Mouse (Mus musculus) intestine, embryonic 15.5 days (tissue): ENCODE data around the gene Tpm1. TPM values are rescaled to one million over a fixed set of nuclear protein-coding genes. Genes with fewer than 3 reads are reported as not detected.
A peak's percentile ranks its signal among the peaks of the same experiment; 100 is the strongest.

Experiments used
- ATAC-seq: fragments of 200-750 bp; cut with Nextera tagmentation; 2 replicates; pipeline ENCODE4 v1.8.0; 2017; ENCODE audit warnings: moderate TSS enrichment, moderate library complexity
- H3K27ac ChIP-seq: fragments of 300-500 bp; sonication (generic); 2 replicates; pipeline ENCODE4 v1.5.1; 2015; ENCODE audit warnings: mild to moderate bottlenecking, inconsistent platforms
- H3K27me3 ChIP-seq: fragments of 300-500 bp; sonication (generic); replicated peaks from 2 replicates; pipeline ENCODE4 v1.6.1; 2015; ENCODE audit warnings: inconsistent platforms
- H3K36me3 ChIP-seq: fragments of 300-500 bp; sonication (generic); 2 replicates; pipeline ENCODE4 v1.6.1; 2015; ENCODE audit warnings: inconsistent platforms
- H3K4me1 ChIP-seq: fragments of 300-500 bp; sonication (generic); replicated peaks from 2 replicates; pipeline ENCODE4 v1.6.1; 2015; ENCODE audit warnings: inconsistent platforms
- H3K4me2 ChIP-seq: fragments of 300-500 bp; sonication (generic); replicated peaks from 2 replicates; pipeline ENCODE4 v1.6.1; 2015; ENCODE audit warnings: mild to moderate bottlenecking, inconsistent platforms
- H3K4me3 ChIP-seq: fragments of 300-500 bp; sonication (generic); replicated peaks from 2 replicates; pipeline ENCODE4 v1.5.1; 2015; ENCODE audit warnings: inconsistent platforms
- H3K9ac ChIP-seq: fragments of 300-500 bp; sonication (generic); 2 replicates; pipeline ENCODE4 v1.6.1; 2015; ENCODE audit warnings: inconsistent platforms
- H3K9me3 ChIP-seq: fragments of 300-500 bp; sonication (generic); 2 replicates; pipeline ENCODE4 v1.6.1; 2016; ENCODE audit warnings: inconsistent platforms
- WGBS: fragments of 180-500 bp; shearing (Covaris S2); methylation state at CpG from one replicate; pipeline ENCODE4 v1.1.7; 2015; 5-methylcytosine and 5-hydroxymethylcytosine counted together
- polyA plus RNA-seq: library from polyadenylated mRNA; unstranded; fragments of >200 nt; fragmentation: Nextera tagmentation; extraction: Ambion mirVana; gene quantifications from 2 replicates; pipeline ENCODE4 v1.2.1, GENCODE M21; 2015

Tpm1 gene
- 994 and 1,099 TPM in 2 replicates for polyA plus RNA-seq

DNA sequence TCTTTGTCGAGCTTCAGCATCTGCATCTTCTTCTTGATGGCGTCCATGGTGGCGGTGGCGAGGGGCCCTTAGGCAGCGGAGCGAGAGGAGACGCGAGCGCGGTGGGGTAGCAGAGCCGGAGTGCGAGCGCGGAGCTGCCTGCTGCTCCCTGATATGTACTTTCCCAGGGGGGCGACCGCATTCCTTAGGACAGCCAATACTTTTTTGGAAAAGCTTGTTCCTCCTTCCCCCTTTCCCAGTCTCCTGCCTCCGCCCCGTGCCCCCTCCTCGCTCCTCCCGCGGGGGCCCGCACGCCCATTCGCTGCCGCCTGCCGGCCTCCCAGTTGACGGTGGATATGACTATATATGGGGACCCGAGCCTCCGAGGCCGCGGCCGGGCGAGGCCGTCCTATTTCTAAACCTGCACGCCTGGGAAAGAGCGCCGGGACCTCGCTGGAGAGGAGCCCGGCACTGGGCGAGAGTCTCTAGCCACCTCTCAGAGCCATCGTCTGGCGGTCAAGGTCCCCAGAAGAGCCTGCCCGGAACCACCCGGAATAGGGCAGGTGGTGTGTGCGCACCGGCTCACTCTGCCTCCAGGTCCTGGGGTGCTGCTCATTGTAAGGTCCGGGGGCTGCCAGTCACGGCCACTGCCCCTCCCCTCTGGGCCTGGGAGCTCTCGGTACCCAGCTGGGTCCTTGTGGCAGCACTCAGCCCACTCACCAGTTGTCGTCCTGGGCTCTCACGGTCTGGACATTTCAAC is at the start of gene Tpm1:
TSS of gene Tpm1 (minus strand) at position 321 of the 739 bp plus-strand sequence.
- Histone ChIP-seq H3K9ac (peak within 1 kb of the TSS; percentile 74), H3K27me3 (no peaks in the 10 kb centered on the region), H3K4me1 (peaks cover 26% of the 10 kb centered on the region), H3K4me3 (peak within 1 kb of the TSS; percentile 62), H3K27ac (peak within 1 kb of the TSS; percentile 95), H3K36me3 (no peaks in the 10 kb centered on the region), H3K4me2 (peak within 1 kb of the TSS; percentile 90), H3K9me3 (no peaks in the 10 kb centered on the region)
- peak; percentile 88 for ATAC-seq
- WGBS = under 1% methylated on average over 51 of the region's 51 CpGs

DNA sequence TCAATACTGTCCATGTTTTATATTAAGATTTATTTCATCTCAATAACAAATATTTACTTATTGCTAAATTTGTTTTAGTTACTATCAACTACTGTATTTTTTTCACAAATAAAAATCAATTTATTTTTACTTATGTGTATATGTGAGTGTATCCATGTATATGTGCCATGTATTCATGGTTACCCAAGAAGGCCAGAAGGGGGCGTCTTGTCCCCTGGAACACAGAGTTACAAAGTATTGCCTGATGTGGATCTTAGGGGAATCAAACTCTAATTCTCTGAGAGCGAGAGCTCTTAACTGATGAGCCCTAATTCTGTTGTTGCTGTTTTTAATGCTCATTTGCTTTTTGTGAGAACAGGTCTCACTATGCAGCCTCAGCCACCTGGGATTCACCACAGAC is 45.2 kb upstream of the Tpm1 start:
- Histone ChIP-seq H3K4me1 (peaks cover 28% of the 10 kb centered on the region), H3K27ac (no peak overlapping the region), H3K9ac (no peak overlapping the region), H3K9me3 (no peaks in the 10 kb centered on the region), H3K27me3 (no peaks in the 10 kb centered on the region), H3K4me2 (no peak overlapping the region), H3K4me3 (no peak overlapping the region), H3K36me3 (no peaks in the 10 kb centered on the region)
- ATAC-seq = no peak
- 90% methylated on average over 2 of the region's 2 CpGs for WGBS

DNA sequence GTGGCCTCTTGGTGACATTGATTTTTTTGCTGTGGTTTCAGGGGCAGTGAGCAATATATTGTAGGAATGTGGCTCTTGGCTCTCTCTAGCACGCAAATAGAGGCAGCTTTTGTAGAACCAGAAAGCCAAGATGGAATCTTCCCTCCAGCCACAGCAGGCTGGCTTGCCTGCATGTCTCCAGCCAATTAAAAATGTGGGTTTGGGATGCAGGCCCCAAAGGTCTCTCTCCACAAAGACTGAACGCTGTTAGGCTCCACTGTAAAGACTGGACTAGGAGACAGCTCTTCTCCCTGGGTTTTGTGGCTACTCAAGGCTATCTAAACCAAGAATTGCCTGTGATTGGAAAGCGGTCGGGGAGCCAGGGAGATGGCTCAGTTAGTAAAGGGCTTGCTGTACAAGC is 43.0 kb upstream of the Tpm1 start:
- H3K36me3 ChIP-seq = no peaks in the 10 kb centered on the region
- H3K4me3 ChIP-seq = no peak overlapping the region
- no peak overlapping the region for H3K9ac ChIP-seq
- no peak for ATAC-seq
- H3K4me2 ChIP-seq = no peak overlapping the region
- H3K27me3 ChIP-seq = no peaks in the 10 kb centered on the region
- H3K4me1 ChIP-seq = peaks cover 21% of the 10 kb centered on the region; the same call in 1 of the 2 replicates
- no peak overlapping the region for H3K27ac ChIP-seq
- H3K9me3 ChIP-seq = no peaks in the 10 kb centered on the region
- WGBS = 72% methylated on average over 4 of the region's 4 CpGs

DNA sequence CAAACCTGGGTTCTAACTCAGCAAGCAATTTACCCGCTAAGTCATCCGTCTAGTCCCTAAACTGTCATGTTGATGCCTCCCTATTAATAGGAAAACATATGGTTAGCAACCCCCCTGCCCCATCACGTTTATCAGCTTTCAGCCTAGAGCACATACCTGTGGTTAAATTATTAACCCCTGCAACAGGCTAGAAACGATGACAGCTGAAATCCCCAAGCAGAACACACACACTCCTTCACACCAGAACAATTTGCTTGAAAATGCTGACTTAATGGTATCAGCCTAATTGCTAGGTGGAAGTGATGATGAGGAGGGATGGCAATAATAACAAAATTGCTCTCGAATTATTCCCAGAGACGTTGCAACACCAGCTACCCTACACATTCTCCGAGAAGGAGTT is 42.4 kb upstream of the Tpm1 start:
- peaks cover 21% of the 10 kb centered on the region; the same call in 1 of the 2 replicates for H3K4me1 ChIP-seq
- peak; percentile 39; the same call in 1 of the 2 replicates for ATAC-seq

DNA sequence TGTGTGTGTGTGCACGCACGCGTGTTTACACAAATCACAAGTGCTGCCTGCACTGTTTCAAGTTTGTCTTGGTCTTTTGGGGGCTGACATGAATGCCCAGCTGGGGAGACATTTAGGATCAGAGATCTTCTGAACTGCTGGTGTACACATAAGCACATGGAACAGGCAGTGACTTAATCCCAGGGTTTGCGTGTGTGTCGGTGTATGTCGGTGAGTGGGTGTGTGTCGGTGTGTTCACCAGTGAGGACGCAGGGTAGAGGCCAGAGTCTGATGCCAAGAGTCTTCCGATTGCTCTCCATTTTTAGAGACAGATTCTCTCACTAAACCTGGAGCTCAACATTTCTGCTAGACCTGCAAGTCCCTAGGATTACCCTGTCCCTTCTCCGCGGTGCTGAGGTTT is 41.9 kb upstream of the Tpm1 start:
- no peaks in the 10 kb centered on the region for H3K9me3 ChIP-seq
- WGBS = 73% methylated on average over 11 of the region's 11 CpGs
- H3K36me3 ChIP-seq = no peaks in the 10 kb centered on the region
- ATAC-seq = peak; percentile 57
- H3K27me3 ChIP-seq = no peaks in the 10 kb centered on the region
- H3K27ac ChIP-seq = peak overlapping the region; percentile 36
- peak overlapping the region; percentile 22; the same call in 1 of the 2 replicates for H3K4me2 ChIP-seq
- no peak overlapping the region for H3K9ac ChIP-seq
- peaks cover 21% of the 10 kb centered on the region; the same call in 1 of the 2 replicates for H3K4me1 ChIP-seq
- no peak overlapping the region for H3K4me3 ChIP-seq

More for the DNA sequence above, 42.4 kb upstream of the Tpm1 start:
- Histone ChIP-seq H3K9ac (no peak overlapping the region), H3K4me2 (peak overlapping the region; percentile 22; the same call in 1 of the 2 replicates), H3K4me3 (no peak overlapping the region), H3K27ac (peak overlapping the region; percentile 36; the same call in 1 of the 2 replicates), H3K9me3 (no peaks in the 10 kb centered on the region), H3K36me3 (no peaks in the 10 kb centered on the region), H3K27me3 (no peaks in the 10 kb centered on the region)
- WGBS = 49% methylated on average over 7 of the region's 7 CpGs

DNA sequence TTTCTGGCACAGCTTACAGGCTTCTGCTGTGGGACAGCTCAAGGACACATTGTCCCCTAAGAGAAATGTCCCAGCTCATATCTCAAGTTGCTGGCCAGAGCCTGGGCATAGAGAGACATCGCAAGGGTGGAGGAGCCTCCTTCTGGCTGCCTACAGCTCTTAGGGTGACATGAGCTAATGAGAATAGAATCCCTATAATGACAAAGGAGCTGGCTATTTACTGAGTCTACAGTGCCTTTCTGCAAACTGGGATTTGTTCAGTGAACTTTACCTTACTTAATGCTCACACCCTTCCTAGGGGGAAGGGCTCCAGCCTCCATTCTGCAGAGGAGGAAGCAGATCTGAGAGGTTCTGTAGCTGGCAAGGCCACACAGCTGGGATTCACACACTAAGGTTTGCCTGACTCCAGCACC is 41.4 kb upstream of the Tpm1 start:
- Histone ChIP-seq H3K4me2 (no peak overlapping the region), H3K27me3 (no peaks in the 10 kb centered on the region), H3K27ac (peak overlapping the region; percentile 36), H3K36me3 (no peaks in the 10 kb centered on the region), H3K4me1 (peaks cover 21% of the 10 kb centered on the region; the same call in 1 of the 2 replicates), H3K9me3 (no peaks in the 10 kb centered on the region), H3K4me3 (no peak overlapping the region), H3K9ac (no peak overlapping the region)
- ATAC-seq = peak; percentile 86
- 70% methylated on average over 1 of the region's 1 CpGs for WGBS

DNA sequence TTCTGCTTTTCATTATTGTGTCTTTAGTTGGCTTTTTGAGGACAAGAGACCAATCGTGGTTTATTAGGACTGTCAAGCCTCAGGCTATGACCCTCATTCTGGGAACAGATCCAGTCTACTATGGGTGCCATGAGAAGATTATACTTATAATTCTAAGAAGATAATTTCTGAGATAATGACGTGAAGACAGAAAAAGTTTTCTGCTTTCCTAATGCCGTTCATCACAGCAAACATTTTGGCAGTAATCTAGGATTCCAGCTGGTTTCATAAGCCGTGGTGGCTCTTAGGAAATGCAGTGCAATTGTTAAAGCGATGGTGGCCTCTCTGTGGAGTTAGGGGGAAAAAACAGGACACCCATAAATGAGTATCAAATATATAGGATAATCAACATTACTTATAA is 40.0 kb upstream of the Tpm1 start:
- Histone ChIP-seq H3K4me3 (no peak overlapping the region), H3K4me1 (peaks cover 21% of the 10 kb centered on the region; the same call in 1 of the 2 replicates), H3K27me3 (no peaks in the 10 kb centered on the region), H3K27ac (no peak overlapping the region), H3K36me3 (no peaks in the 10 kb centered on the region), H3K4me2 (no peak overlapping the region), H3K9me3 (no peaks in the 10 kb centered on the region), H3K9ac (no peak overlapping the region)
- WGBS = 44% methylated on average over 5 of the region's 5 CpGs
- ATAC-seq = no peak

DNA sequence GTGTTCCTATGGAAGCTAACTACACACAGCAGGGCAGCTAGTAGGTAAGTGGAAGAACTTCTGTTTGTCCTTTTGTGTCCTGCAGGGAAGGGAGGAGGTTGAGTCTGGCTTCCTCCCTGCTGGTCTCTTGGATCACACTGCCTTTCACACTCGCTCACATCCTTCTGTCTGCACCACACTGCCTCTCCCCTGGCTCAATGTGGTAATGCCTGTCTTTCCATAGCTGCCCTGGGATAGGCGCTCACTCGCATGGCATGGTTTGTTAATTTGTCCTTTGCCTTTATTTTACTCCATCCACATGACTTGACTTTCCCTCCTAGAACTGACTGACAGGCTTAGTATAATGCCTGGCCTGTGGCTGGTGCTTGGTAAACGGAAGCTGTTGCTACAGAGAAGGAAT is 34.6 kb upstream of the Tpm1 start:
- no peak overlapping the region for H3K9ac ChIP-seq
- H3K36me3 ChIP-seq = no peaks in the 10 kb centered on the region
- H3K9me3 ChIP-seq = no peaks in the 10 kb centered on the region
- WGBS = 52% methylated on average over 4 of the region's 4 CpGs
- H3K4me2 ChIP-seq = no peak overlapping the region
- H3K27ac ChIP-seq = no peak overlapping the region
- H3K4me1 ChIP-seq = peaks cover 15% of the 10 kb centered on the region; the same call in 1 of the 2 replicates
- no peak overlapping the region for H3K4me3 ChIP-seq
- ATAC-seq = peak; percentile 55
- no peaks in the 10 kb centered on the region for H3K27me3 ChIP-seq

DNA sequence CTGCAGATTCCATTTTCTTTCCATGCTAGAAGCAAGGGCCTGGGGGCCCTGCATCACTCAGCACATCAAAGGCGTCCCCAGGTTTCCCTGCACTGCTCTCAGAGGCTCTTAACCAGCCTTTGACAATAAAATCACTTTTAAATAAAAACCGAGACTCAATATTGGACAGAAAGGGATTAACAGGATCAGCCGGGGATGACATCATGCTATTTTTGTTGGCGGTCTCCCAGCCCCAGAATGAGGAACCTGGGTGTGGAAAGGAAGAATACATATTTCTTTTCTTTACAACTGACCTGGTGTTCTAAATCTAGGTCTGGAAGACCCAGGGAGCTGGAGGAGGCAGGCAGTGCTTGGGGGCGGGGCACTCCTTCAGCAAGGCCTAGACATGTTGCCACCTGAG is 32.5 kb upstream of the Tpm1 start:
- H3K4me1 ChIP-seq = peaks cover 26% of the 10 kb centered on the region
- H3K36me3 ChIP-seq = no peaks in the 10 kb centered on the region
- no peaks in the 10 kb centered on the region for H3K27me3 ChIP-seq
- H3K4me2 ChIP-seq = no peak overlapping the region
- 46% methylated on average over 5 of the region's 5 CpGs for WGBS
- peak overlapping the region; percentile 38; the same call in 1 of the 2 replicates for H3K27ac ChIP-seq
- H3K9ac ChIP-seq = no peak overlapping the region
- no peaks in the 10 kb centered on the region for H3K9me3 ChIP-seq
- peak; percentile 9; the same call in 1 of the 2 replicates for ATAC-seq
- no peak overlapping the region for H3K4me3 ChIP-seq

DNA sequence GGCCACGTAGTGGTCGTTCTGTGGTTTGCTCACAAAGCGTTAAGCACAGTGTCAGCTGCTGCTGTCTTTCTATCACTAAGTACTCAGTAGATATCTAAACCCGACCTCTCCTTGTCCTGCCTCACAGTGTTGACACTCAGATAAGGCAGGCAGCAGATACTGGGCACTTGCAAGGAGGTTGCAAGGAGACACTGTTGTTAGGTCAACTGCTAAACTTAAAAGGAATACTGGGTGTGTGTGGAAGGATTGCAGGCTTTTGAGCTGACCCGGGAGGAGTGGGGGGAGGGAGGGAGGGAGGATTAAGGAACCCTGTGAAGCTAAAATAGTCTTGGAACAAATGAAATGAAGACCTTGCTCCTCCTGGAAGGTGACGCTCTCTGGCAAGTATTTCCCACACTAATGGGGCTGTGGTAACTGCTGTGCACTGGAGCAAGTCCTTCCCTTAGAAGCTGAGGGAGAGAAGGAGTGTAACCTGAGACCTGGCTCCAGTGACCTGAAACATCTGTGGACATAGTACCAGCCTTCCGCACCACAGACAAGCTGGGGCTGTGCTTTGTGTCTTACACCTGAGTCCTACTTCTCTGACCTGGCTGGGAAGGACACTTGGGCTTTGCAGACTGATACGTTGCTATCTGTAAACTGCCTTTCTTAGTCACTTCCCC is 28.6 kb upstream of the Tpm1 start:
- H3K4me2 ChIP-seq = 0 out of 2 replicates have a peak overlapping the region, but pooled peaks have one; percentile 9
- 22% methylated on average over 8 of the region's 8 CpGs for WGBS
- no peaks in the 10 kb centered on the region for H3K36me3 ChIP-seq
- H3K27me3 ChIP-seq = no peaks in the 10 kb centered on the region
- no peak overlapping the region for H3K4me3 ChIP-seq
- H3K9ac ChIP-seq = 0 out of 2 replicates have a peak overlapping the region, but pooled peaks have one; percentile 1
- ATAC-seq = peak; percentile 89
- peaks cover 22% of the 10 kb centered on the region for H3K4me1 ChIP-seq
- peak overlapping the region; percentile 70 for H3K27ac ChIP-seq
- H3K9me3 ChIP-seq = no peaks in the 10 kb centered on the region

DNA sequence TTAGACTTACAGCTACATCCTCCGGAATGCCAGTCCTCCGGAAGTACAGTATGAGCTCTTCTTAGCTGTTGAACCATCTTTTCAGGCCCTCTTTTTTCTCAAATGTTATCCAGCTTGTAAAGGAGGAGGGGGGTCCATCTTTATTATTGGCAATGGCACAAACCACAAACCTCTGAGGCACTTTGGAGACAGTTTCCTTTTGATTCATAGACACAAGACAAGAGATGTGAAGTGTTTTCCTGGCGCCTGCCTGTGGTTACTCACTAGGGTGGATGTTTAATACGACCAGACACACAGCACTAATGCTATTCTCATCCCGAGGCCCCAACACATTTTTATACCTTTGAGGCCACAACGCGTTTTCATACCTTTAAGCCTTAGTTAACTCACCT is 28.1 kb upstream of the Tpm1 start:
- Histone ChIP-seq H3K9me3 (no peaks in the 10 kb centered on the region), H3K4me2 (no peak overlapping the region), H3K4me1 (peaks cover 22% of the 10 kb centered on the region), H3K36me3 (no peaks in the 10 kb centered on the region), H3K9ac (no peak overlapping the region), H3K27ac (peak overlapping the region; percentile 70), H3K27me3 (no peaks in the 10 kb centered on the region), H3K4me3 (no peak overlapping the region)
- 49% methylated on average over 7 of the region's 7 CpGs for WGBS
- no peak for ATAC-seq

DNA sequence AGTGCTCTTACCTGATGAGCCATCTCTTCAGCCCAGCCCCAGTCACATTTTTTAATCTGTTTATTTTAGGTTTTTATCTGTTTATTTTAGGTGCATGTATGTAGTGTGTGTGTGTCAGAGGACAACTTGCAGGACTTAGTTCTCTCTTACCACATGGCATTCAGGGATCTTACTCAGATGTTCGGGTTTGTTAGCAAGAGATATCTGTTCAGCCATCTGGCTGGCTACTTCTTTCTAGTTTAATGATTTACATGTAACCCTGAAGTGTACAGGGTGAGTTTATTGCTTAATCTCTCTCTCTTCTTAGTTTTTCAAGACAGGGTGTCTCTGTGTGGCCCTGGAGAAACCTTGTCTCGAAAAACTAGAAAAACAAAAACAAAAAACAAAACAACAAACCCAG is 23.0 kb upstream of the Tpm1 start:
- Histone ChIP-seq H3K36me3 (no peaks in the 10 kb centered on the region), H3K4me1 (peaks cover 11% of the 10 kb centered on the region), H3K9ac (no peak overlapping the region), H3K4me2 (no peak overlapping the region), H3K4me3 (no peak overlapping the region), H3K27ac (peak overlapping the region; percentile 82; the same call in 1 of the 2 replicates), H3K27me3 (no peaks in the 10 kb centered on the region), H3K9me3 (no peaks in the 10 kb centered on the region)
- WGBS = 27% methylated on average over 2 of the region's 2 CpGs
- peak; percentile 73 for ATAC-seq
